Mouse (Mus musculus) ES-Bruce4 (cell line): ENCODE measurements around the gene Cryba1.

ENCODE experiments used
- CTCF ChIP-seq: IDR thresholded peaks from one replicate; pipeline ENCODE4 v1.8.1; 2011; ENCODE audit warnings: low read depth, low read length
- POLR2A ChIP-seq: IDR thresholded peaks from one replicate; pipeline ENCODE4 v1.8.1; 2011; ENCODE audit warnings: low read length; ENCODE audit not compliant: insufficient read depth

- no peak for TF ChIP-seq CTCF
- no peak for TF ChIP-seq POLR2A
Observed at GRCm38 (mm10) chr11:77728587-77728986, 3.5 kb upstream of the Cryba1 start.
